Mouse (Mus musculus) heart, embryonic 13.5 days (tissue): Measurements from ENCODE around the gene Cdk18. TPM values are rescaled to one million over a fixed set of nuclear protein-coding genes. Genes with fewer than 3 reads are reported as not detected.

Experiments
- polyA plus RNA-seq: library from polyadenylated mRNA; unstranded; fragments of >200 nt; fragmentation: Nextera tagmentation; extraction: Ambion mirVana; gene quantifications from 2 replicates; pipeline ENCODE4 v1.2.1, GENCODE M21; 2015

Gene Cdk18
- polyA plus RNA-seq, 1 experiment from 2014 or later, result 2.4 TPM

Other genes with a start within 250 kb of the Cdk18 start
- 44.5 and 47.1 TPM in 2 replicates for gene Nucks1, start 229.2 kb downstream of the Cdk18 start, polyA plus RNA-seq
- 1.1 and 1.9 TPM in 2 replicates for gene Slc45a3, start 176.7 kb downstream of the Cdk18 start, polyA plus RNA-seq
- 11.8 and 12.8 TPM in 2 replicates for gene Elk4, start 132.1 kb downstream of the Cdk18 start, polyA plus RNA-seq
- gene Mfsd4a, start 71.6 kb downstream of the Cdk18 start, polyA plus RNA-seq, result 6.9 and 9.8 TPM in 2 replicates
- gene Lemd1, start 51.7 kb upstream of the Cdk18 start, polyA plus RNA-seq, result not detected in 2 replicates
- gene AC124108.1, start 51.8 kb upstream of the Cdk18 start, polyA plus RNA-seq, result 0.05 TPM in 1 of 2 replicates, not detected in the other
- gene Gm10188, start 90.1 kb upstream of the Cdk18 start, polyA plus RNA-seq, result not detected in 2 replicates
- gene Klhdc8a, start 158.9 kb upstream of the Cdk18 start, polyA plus RNA-seq, result 0.34 and 0.63 TPM in 2 replicates
- gene Nuak2, start 176.4 kb upstream of the Cdk18 start, polyA plus RNA-seq, result 2.0 and 2.2 TPM in 2 replicates